Mouse (Mus musculus) liver, embryonic 14.5 days (tissue): Measurements from ENCODE around the gene Ifnz. TPM values are rescaled to one million over a fixed set of nuclear protein-coding genes. Genes with fewer than 3 reads are reported as not detected.
"Not testable (repeated sequence)": the region's sequence is repeated elsewhere in the genome, so short reads cannot be mapped to it uniquely, and the experiment has no call there.

Experiments
- ATAC-seq: fragments of 200-750 bp; cut with Nextera tagmentation; 2 replicates; pipeline ENCODE4 v1.8.0; 2017; ENCODE audit warnings: moderate number of reproducible peaks, mild to moderate bottlenecking, moderate library complexity; ENCODE audit not compliant: insufficient read depth
- DNase-seq, 3 experiments: peaks; one replicate each; pipeline ENCODE4 v3.0.0-alpha.2; 2012 to 2013; ENCODE audit warnings: low read depth in 3 of 3, low spot score in 3 of 3
- H3K27ac ChIP-seq: fragments of 300-500 bp; sonication (generic); 2 replicates; pipeline ENCODE4 v1.5.1; 2014; ENCODE audit warnings: moderate library complexity, mild to moderate bottlenecking, control low read depth, inconsistent platforms
- H3K27me3 ChIP-seq: fragments of 300-500 bp; sonication (generic); 2 replicates; pipeline ENCODE4 v1.6.1; 2014; ENCODE audit warnings: mild to moderate bottlenecking, low read length, moderate library complexity; ENCODE audit not compliant: control insufficient read depth, insufficient read depth
- H3K36me3 ChIP-seq: fragments of 300-500 bp; sonication (generic); replicated peaks from 2 replicates; pipeline ENCODE4 v1.6.1; 2014; ENCODE audit warnings: low read depth; ENCODE audit not compliant: control insufficient read depth, insufficient read depth
- H3K4me1 ChIP-seq, 2 experiments: fragments of 200-500 bp in 1 of 2; fragments of 300-500 bp in 1 of 2; sonication (generic) in 1 of 2; replicated peaks; 2 replicates each; pipeline ENCODE4 v1.6.1; 2012 to 2014; ENCODE audit warnings: antibody characterized with exemption in 1 of 2, inconsistent platforms in 1 of 2, low read length in 1 of 2; ENCODE audit not compliant: control insufficient read depth in 2 of 2, insufficient read depth in 2 of 2
- H3K4me2 ChIP-seq: fragments of 300-500 bp; sonication (generic); 2 replicates; pipeline ENCODE4 v1.6.1; 2014; ENCODE audit warnings: low read depth, mild to moderate bottlenecking, control low read depth, moderate library complexity
- H3K4me3 ChIP-seq, 2 experiments: fragments of 200-500 bp in 1 of 2; fragments of 300-500 bp in 1 of 2; sonication (generic) in 1 of 2; 2 replicates each; pipeline ENCODE4 v1.5.1; 2012 to 2014; ENCODE audit warnings: low read depth in 2 of 2, low read length in 2 of 2, mild to moderate bottlenecking in 2 of 2, control low read depth in 1 of 2, inconsistent platforms in 1 of 2, moderate library complexity in 1 of 2; ENCODE audit not compliant: insufficient read depth in 1 of 2
- H3K9ac ChIP-seq: fragments of 300-500 bp; sonication (generic); replicated peaks from 2 replicates; pipeline ENCODE4 v1.6.1; 2014; ENCODE audit warnings: mild to moderate bottlenecking, control low read depth, moderate library complexity
- H3K9me3 ChIP-seq: fragments of 300-500 bp; sonication (generic); 2 replicates; pipeline ENCODE4 v1.6.1; 2016; ENCODE audit warnings: low read length, mixed read lengths; ENCODE audit not compliant: control insufficient read depth
- CTCF ChIP-seq: IDR thresholded peaks from 2 replicates; pipeline ENCODE4 v1.5.1; 2016; ENCODE audit warnings: antibody characterized with exemption, low read depth, control low read depth
- EP300 ChIP-seq: IDR thresholded peaks from 2 replicates; pipeline ENCODE4 v1.6.1; 2016; ENCODE audit warnings: antibody characterized with exemption, low read depth
- WGBS: fragments of 180-500 bp; shearing (Covaris S2); extraction: QIAGEN DNeasy Blood & Tissue Kit; methylation state at CpG from one replicate; pipeline ENCODE4 v1.1.7; 2014; ENCODE audit not compliant: insufficient replicate concordance; 5-methylcytosine and 5-hydroxymethylcytosine counted together
- polyA plus RNA-seq, 2 experiments: library from polyadenylated mRNA; depleted of rRNA in 1 of 2; stranded (reverse) in 1 of 2; unstranded in 1 of 2; fragments of >200 nt; fragmentation: Nextera tagmentation in 1 of 2; extraction: Ambion mirVana in 1 of 2; gene quantifications; 2 replicates each; pipeline versions ENCODE4 v1.2.1 to v1.2.3; 2012 to 2014

Ifnz gene
- polyA plus RNA-seq, 2 experiments = not detected

GRCm38 (mm10) chr4:88744207-88744606, 37.7 kb upstream of the Ifnz start:
- Histone ChIP-seq H3K4me1 (no peaks in the 10 kb centered on the region), H3K4me3 (no peak overlapping the region), H3K27ac (no peak overlapping the region), H3K4me2 (no peak overlapping the region), H3K36me3 (no peaks in the 10 kb centered on the region), H3K27me3 (no peaks in the 10 kb centered on the region), H3K9ac (no peak overlapping the region), H3K9me3 (no peaks in the 10 kb centered on the region)
- DNase-seq (no peak), ATAC-seq (no peak)
- WGBS = 53% methylated on average over 3 of the region's 3 CpGs
- TF ChIP-seq EP300 (no peak), CTCF (no peak)

GRCm38 (mm10) chr4:88749926-88750325, 32.0 kb upstream of the Ifnz start:
- Histone ChIP-seq H3K36me3 (no peaks in the 10 kb centered on the region), H3K4me2 (no peak overlapping the region), H3K9me3 (no peaks in the 10 kb centered on the region), H3K4me1 (no peaks in the 10 kb centered on the region), H3K27me3 (no peaks in the 10 kb centered on the region), H3K9ac (no peak overlapping the region), H3K27ac (no peak overlapping the region), H3K4me3 (no peak overlapping the region)
- no peak for TF ChIP-seq CTCF
- no peak for TF ChIP-seq EP300
- 52% methylated on average over 6 of the region's 6 CpGs for WGBS
- DNase-seq (no peak), ATAC-seq (no peak)

- not testable (repeated sequence) for H3K36me3 ChIP-seq, H3K4me3 ChIP-seq, H3K9ac ChIP-seq, H3K9me3 ChIP-seq, DNase-seq, ATAC-seq, H3K4me1 ChIP-seq, H3K27ac ChIP-seq, H3K4me2 ChIP-seq, H3K27me3 ChIP-seq
- peak; percentile 19; the same call in 1 of the 2 replicates for TF ChIP-seq CTCF
- WGBS = 70% methylated on average over 15 of the region's 15 CpGs
Observed at GRCm38 (mm10) chr4:88754818-88755340, 27.1 kb upstream of the Ifnz start, which contains the start of gene Gm13271. Gene Gm13271, plus strand, starts transcription at chr4:88754868.

GRCm38 (mm10) chr4:88756581-88757513, 25.1 kb upstream of the Ifnz start:
- not testable (repeated sequence) for H3K27me3 ChIP-seq, H3K4me1 ChIP-seq, DNase-seq, ATAC-seq, H3K36me3 ChIP-seq, H3K9me3 ChIP-seq
- Histone ChIP-seq H3K9ac (peak overlapping the region; percentile 78), H3K27ac (peak overlapping the region; percentile 77), H3K4me3 (peak overlapping the region; percentile 60 to 63), H3K4me2 (peak overlapping the region; percentile 78)
- 10% methylated on average over 28 of the region's 31 CpGs for WGBS

GRCm38 (mm10) chr4:88757628-88758031, 24.3 kb upstream of the Ifnz start:
- WGBS = 0% methylated on average over 13 of the region's 21 CpGs
- peak overlapping the region; percentile 77 for H3K27ac ChIP-seq
- ATAC-seq (peak; percentile 100), DNase-seq (peak in 1 of 3 experiments; percentile 75)
- H3K4me3 ChIP-seq = peak overlapping the region; percentile 60 to 63
- H3K9ac ChIP-seq = peak overlapping the region; percentile 78; the same call in 1 of the 2 replicates
- not testable (repeated sequence) for H3K4me1 ChIP-seq, H3K9me3 ChIP-seq, H3K36me3 ChIP-seq, H3K27me3 ChIP-seq
- TF ChIP-seq CTCF = peak; percentile 84
- peak overlapping the region; percentile 78 for H3K4me2 ChIP-seq

- not testable (repeated sequence) for H3K27me3 ChIP-seq, H3K9ac ChIP-seq, H3K27ac ChIP-seq, DNase-seq, H3K4me3 ChIP-seq, H3K9me3 ChIP-seq, H3K36me3 ChIP-seq, ATAC-seq, H3K4me1 ChIP-seq, H3K4me2 ChIP-seq
- WGBS = 75% methylated on average over 9 of the region's 9 CpGs
Observed at GRCm38 (mm10) chr4:88758751-88759150, 23.2 kb upstream of the Ifnz start.

GRCm38 (mm10) chr4:88759610-88760268, 22.2 kb upstream of the Ifnz start, which contains the start of gene Gm13283:
Gene Gm13283, plus strand, starts transcription at chr4:88760119.
- not testable (repeated sequence) for DNase-seq, H3K27me3 ChIP-seq, H3K36me3 ChIP-seq, H3K9me3 ChIP-seq, ATAC-seq, H3K27ac ChIP-seq, H3K4me1 ChIP-seq, H3K9ac ChIP-seq
- Histone ChIP-seq H3K4me3 (peak within 1 kb of the TSS; percentile 6 to 43; a peak in 3 of 4 replicates), H3K4me2 (peak within 1 kb of the TSS; percentile 42)
- WGBS = 10% methylated on average over 7 of the region's 14 CpGs
